Mouse (Mus musculus) heart, adult 2 months (tissue): Measurements from ENCODE around the gene Il17d.

ENCODE experiments used
- CTCF ChIP-seq: fragments of 200-600 bp; IDR thresholded peaks from 2 replicates; pipeline ENCODE4 v1.8.1; 2022; ENCODE audit warnings: antibody characterized with exemption, mild to moderate bottlenecking, moderate library complexity
- EP300 ChIP-seq: fragments of 200-500 bp; IDR thresholded peaks from 2 replicates; pipeline ENCODE4 v1.6.1; 2011; ENCODE audit warnings: low read depth, low read length, control low read depth; ENCODE audit not compliant: insufficient read depth
- POLR2A ChIP-seq: fragments of 200-500 bp; IDR thresholded peaks from 2 replicates; pipeline ENCODE4 v1.6.1; 2011; ENCODE audit warnings: mild to moderate bottlenecking, low read depth, low read length, control low read depth; ENCODE audit not compliant: insufficient read depth

- TF ChIP-seq CTCF (no peak), POLR2A (no peak), EP300 (no peak)
These were observed 34.9 kb upstream of the Il17d start for GRCm38 (mm10) chr14:57489696-57490095.
